Mouse (Mus musculus) limb, embryonic 11.5 days (tissue): ENCODE results near the gene Ppp4r1. TPM values are rescaled to one million over a fixed set of nuclear protein-coding genes. Genes with fewer than 3 reads are reported as not detected.

Experiments used
- ATAC-seq: fragments of 200-750 bp; cut with Nextera tagmentation; 2 replicates; pipeline ENCODE4 v1.8.0; 2017; ENCODE audit warnings: low read depth; ENCODE audit not compliant: insufficient number of reproducible peaks, low FRiP score, low TSS enrichment
- DNase-seq: peaks from one replicate; pipeline ENCODE4 v3.0.0-alpha.2; 2015; ENCODE audit warnings: low spot score
- H3K27ac ChIP-seq: fragments of 300-500 bp; sonication (generic); replicated peaks from 2 replicates; pipeline ENCODE4 v1.5.1; 2014; ENCODE audit warnings: low read depth, mild to moderate bottlenecking, low read length
- H3K27me3 ChIP-seq: fragments of 300-500 bp; sonication (generic); 2 replicates; pipeline ENCODE4 v1.6.1; 2014; ENCODE audit warnings: mild to moderate bottlenecking, low read length, mixed read lengths; ENCODE audit not compliant: control insufficient read depth, insufficient read depth
- H3K36me3 ChIP-seq: fragments of 300-500 bp; sonication (generic); 2 replicates; pipeline ENCODE4 v1.6.1; 2014; ENCODE audit warnings: mild to moderate bottlenecking, low read length, moderate library complexity, mixed read lengths; ENCODE audit not compliant: control insufficient read depth, insufficient read depth
- H3K4me1 ChIP-seq: fragments of 300-500 bp; sonication (generic); 2 replicates; pipeline ENCODE4 v1.6.1; 2014; ENCODE audit warnings: low read length, mixed read lengths; ENCODE audit not compliant: control insufficient read depth, insufficient read depth
- H3K4me2 ChIP-seq: fragments of 300-500 bp; sonication (generic); 2 replicates; pipeline ENCODE4 v1.6.1; 2014; ENCODE audit warnings: low read depth, mild to moderate bottlenecking, moderate library complexity; ENCODE audit not compliant: severe bottlenecking
- H3K4me3 ChIP-seq: fragments of 300-500 bp; sonication (generic); 2 replicates; pipeline ENCODE4 v1.5.1; 2014; ENCODE audit warnings: low read depth, low read length
- H3K9ac ChIP-seq: fragments of 300-500 bp; sonication (generic); 2 replicates; pipeline ENCODE4 v1.6.1; 2014; ENCODE audit warnings: mild to moderate bottlenecking, low read length
- H3K9me3 ChIP-seq: fragments of 300-500 bp; sonication (generic); 2 replicates; pipeline ENCODE4 v1.6.1; 2016; ENCODE audit warnings: low read length; ENCODE audit not compliant: control insufficient read depth
- WGBS: fragments of 180-500 bp; shearing (Covaris S2); extraction: QIAGEN DNeasy Blood & Tissue Kit; methylation state at CpG from one replicate; pipeline ENCODE4 v1.1.7; 2014; 5-methylcytosine and 5-hydroxymethylcytosine counted together
- polyA plus RNA-seq: library from polyadenylated mRNA; unstranded; fragments of >200 nt; fragmentation: Nextera tagmentation; extraction: Ambion mirVana; gene quantifications from 2 replicates; pipeline ENCODE4 v1.2.1, GENCODE M21; 2014

The Ppp4r1 gene
- polyA plus RNA-seq, 1 experiment from 2014 or later = 62.4 TPM

GRCm38 (mm10) chr17:65780970-65781369 lies 1.4 kb upstream of the Ppp4r1 start:
- Histone ChIP-seq H3K4me1 (peaks cover 5% of the 10 kb centered on the region; the same call in 1 of the 2 replicates), H3K36me3 (no peaks in the 10 kb centered on the region), H3K4me2 (no peak overlapping the region), H3K27ac (no peak overlapping the region), H3K9ac (no peak overlapping the region), H3K4me3 (no peak overlapping the region), H3K9me3 (no peaks in the 10 kb centered on the region), H3K27me3 (no peaks in the 10 kb centered on the region)
- 93% methylated on average over 2 of the region's 2 CpGs for WGBS
- ATAC-seq = no peak
- DNase-seq = no peak

- Histone ChIP-seq H3K4me3 (peak overlapping the region; percentile 87), H3K36me3 (no peaks in the 10 kb centered on the region), H3K27me3 (no peaks in the 10 kb centered on the region), H3K4me2 (peak overlapping the region; percentile 65), H3K4me1 (peaks cover 5% of the 10 kb centered on the region; the same call in 1 of the 2 replicates), H3K9ac (peak overlapping the region; percentile 99), H3K27ac (peak overlapping the region; percentile 98), H3K9me3 (no peaks in the 10 kb centered on the region)
- ATAC-seq (0 out of 2 replicates have a peak, but pooled peaks have one; percentile 48), DNase-seq (peak; percentile 81)
- WGBS = under 1% methylated on average over 44 of the region's 135 CpGs
These were observed 1.1 kb downstream of the Ppp4r1 start for GRCm38 (mm10) chr17:65783182-65784161.

GRCm38 (mm10) chr17:65784610-65785140 lies 2.3 kb downstream of the Ppp4r1 start:
- Histone ChIP-seq H3K36me3 (no peaks in the 10 kb centered on the region), H3K4me3 (peak overlapping the region; percentile 87), H3K4me2 (peak overlapping the region; percentile 56; the same call in 1 of the 2 replicates), H3K4me1 (peaks cover 5% of the 10 kb centered on the region; the same call in 1 of the 2 replicates), H3K9ac (no peak overlapping the region), H3K27me3 (no peaks in the 10 kb centered on the region), H3K27ac (no peak overlapping the region), H3K9me3 (no peaks in the 10 kb centered on the region)
- 84% methylated on average over 8 of the region's 8 CpGs for WGBS
- no peak for ATAC-seq
- no peak for DNase-seq

- H3K27ac ChIP-seq = no peak overlapping the region
- no peak for ATAC-seq
- no peak overlapping the region for H3K4me3 ChIP-seq
- H3K9ac ChIP-seq = no peak overlapping the region
- no peaks in the 10 kb centered on the region for H3K36me3 ChIP-seq
- H3K27me3 ChIP-seq = no peaks in the 10 kb centered on the region
- no peaks in the 10 kb centered on the region for H3K9me3 ChIP-seq
- peaks cover 5% of the 10 kb centered on the region; the same call in 1 of the 2 replicates for H3K4me1 ChIP-seq
- no peak overlapping the region for H3K4me2 ChIP-seq
- no peak for DNase-seq
These were observed 3.3 kb downstream of the Ppp4r1 start for GRCm38 (mm10) chr17:65785707-65786106.

- H3K9ac ChIP-seq = no peak overlapping the region
- H3K9me3 ChIP-seq = no peaks in the 10 kb centered on the region
- ATAC-seq (no peak), DNase-seq (no peak)
- H3K27me3 ChIP-seq = no peaks in the 10 kb centered on the region
- WGBS = 84% methylated on average over 7 of the region's 7 CpGs
- no peak overlapping the region for H3K4me3 ChIP-seq
- no peak overlapping the region for H3K27ac ChIP-seq
- H3K36me3 ChIP-seq = no peaks in the 10 kb centered on the region
- H3K4me2 ChIP-seq = no peak overlapping the region
- peaks cover 5% of the 10 kb centered on the region; the same call in 1 of the 2 replicates for H3K4me1 ChIP-seq
These were observed 3.9 kb downstream of the Ppp4r1 start for GRCm38 (mm10) chr17:65786225-65786624.

- Histone ChIP-seq H3K36me3 (no peaks in the 10 kb centered on the region), H3K4me2 (no peak overlapping the region)
- 91% methylated on average over 4 of the region's 4 CpGs for WGBS
These were observed 4.9 kb downstream of the Ppp4r1 start for GRCm38 (mm10) chr17:65787261-65787660.

GRCm38 (mm10) chr17:65788542-65789291 lies 6.3 kb downstream of the Ppp4r1 start:
- Histone ChIP-seq H3K36me3 (no peaks in the 10 kb centered on the region), H3K4me2 (no peak overlapping the region), H3K4me3 (no peak overlapping the region), H3K9ac (no peak overlapping the region), H3K27ac (no peak overlapping the region), H3K4me1 (peaks cover 5% of the 10 kb centered on the region; the same call in 1 of the 2 replicates), H3K27me3 (no peaks in the 10 kb centered on the region), H3K9me3 (no peaks in the 10 kb centered on the region)
- DNase-seq (no peak), ATAC-seq (no peak)
- WGBS = 76% methylated on average over 12 of the region's 12 CpGs

More at GRCm38 (mm10) chr17:65787261-65787660, 4.9 kb downstream of the Ppp4r1 start:
- DNase-seq = no peak
- H3K4me1 ChIP-seq = peaks cover 5% of the 10 kb centered on the region; the same call in 1 of the 2 replicates
- H3K27ac ChIP-seq = no peak overlapping the region
- no peak for ATAC-seq
- H3K9ac ChIP-seq = no peak overlapping the region
- no peaks in the 10 kb centered on the region for H3K27me3 ChIP-seq
- no peaks in the 10 kb centered on the region for H3K9me3 ChIP-seq
- H3K4me3 ChIP-seq = no peak overlapping the region

- no peaks in the 10 kb centered on the region for H3K9me3 ChIP-seq
- no peak for ATAC-seq
- H3K4me2 ChIP-seq = no peak overlapping the region
- no peak overlapping the region for H3K4me3 ChIP-seq
- no peaks in the 10 kb centered on the region for H3K36me3 ChIP-seq
- H3K4me1 ChIP-seq = peaks cover 2% of the 10 kb centered on the region; the same call in 1 of the 2 replicates
- no peak overlapping the region for H3K9ac ChIP-seq
- no peak overlapping the region for H3K27ac ChIP-seq
- H3K27me3 ChIP-seq = no peaks in the 10 kb centered on the region
- WGBS = 89% methylated on average over 6 of the region's 6 CpGs
- no peak for DNase-seq
These were observed 7.2 kb downstream of the Ppp4r1 start for GRCm38 (mm10) chr17:65789576-65789975.
